Comparison of ENCODE assay signal across 9 mouse cellular contexts in the genomic region with DNA sequence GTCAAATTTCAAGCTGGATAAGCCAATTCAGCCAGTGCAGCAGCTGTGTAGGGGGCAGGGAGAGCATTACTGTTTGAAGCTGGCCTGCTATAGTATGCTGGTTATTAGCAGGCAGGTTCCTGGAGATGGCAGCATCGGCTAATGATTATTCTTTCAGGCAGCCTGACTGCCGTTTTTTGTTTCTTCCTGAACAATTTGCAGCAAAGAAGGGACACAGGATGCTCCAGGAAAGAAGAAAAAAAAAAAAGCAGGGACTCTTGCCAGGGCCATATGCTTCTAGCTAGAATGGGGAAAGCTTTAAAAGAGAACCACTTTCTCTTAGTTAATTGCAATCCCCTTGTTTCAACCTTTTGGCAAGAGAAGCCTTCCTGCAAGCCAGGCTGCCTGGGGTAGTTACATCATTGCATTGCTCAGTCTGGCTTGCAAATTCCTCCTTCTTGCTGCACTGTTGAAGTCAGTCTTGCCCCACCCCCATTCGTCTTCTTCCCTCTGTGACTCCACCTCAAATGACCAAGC.
A peak's percentile ranks its signal among the peaks of the same experiment; 100 is the strongest.
DNase-seq lines count a peak whose midpoint lies in the region; ATAC-seq and TF ChIP-seq lines count a peak whose summit lies in the region.
"Had no signal": no experiment of that assay in that cellular context is flagged by ENCODE, and none has a peak within 500 bp of the region (broad histone marks: within the 10 kb centered on the region; RNA-seq: fewer than 3 reads in every experiment).

No protein-coding gene starts in this region.

- no peak overlapping the region for H3K9ac ChIP-seq in intestine, postnatal 0 days (ENCODE audit: low read depth, low read length)
- H3K9ac ChIP-seq in intestine, embryonic 16.5 days (ENCODE audit: low read depth, low read length) = no peak overlapping the region
- 0 out of 2 replicates have a peak overlapping the region, but pooled peaks have one; percentile 12 for H3K9ac ChIP-seq in midbrain, embryonic 14.5 days (replicated peaks; ENCODE audit: low read length)

- no peak overlapping the region for H3K27ac ChIP-seq in intestine, postnatal 0 days (ENCODE audit: low read depth, low read length)
- no peak overlapping the region for H3K27ac ChIP-seq in intestine, embryonic 16.5 days (ENCODE audit: low read length)
- H3K27ac ChIP-seq in midbrain, embryonic 14.5 days (replicated peaks; ENCODE audit: low read depth, low read length) = peak overlapping the region; percentile 55

- no peak overlapping the region for H3K4me3 ChIP-seq in intestine, postnatal 0 days (ENCODE audit: low read depth, low read length)
- H3K4me3 ChIP-seq in intestine, embryonic 16.5 days (ENCODE audit: low read length) = no peak overlapping the region
- H3K4me3 ChIP-seq in midbrain, embryonic 14.5 days (replicated peaks; ENCODE audit: low read depth, low read length) = no peak overlapping the region

- no peaks in the 10 kb centered on the region for H3K9me3 ChIP-seq in intestine, postnatal 0 days (ENCODE audit: control insufficient read depth)
- no peaks in the 10 kb centered on the region for H3K9me3 ChIP-seq in intestine, embryonic 16.5 days (ENCODE audit: control insufficient read depth, low read length)
- no peaks in the 10 kb centered on the region for H3K9me3 ChIP-seq in midbrain, embryonic 14.5 days (ENCODE audit: control insufficient read depth, low read length)
- H3K9me3 ChIP-seq: G1E had no signal

- ATAC-seq in intestine, postnatal 0 days = no peak
- ATAC-seq in intestine, embryonic 16.5 days = no peak
- ATAC-seq in midbrain, embryonic 14.5 days (ENCODE audit: low FRiP score, low TSS enrichment) = peak; percentile 67

- H3K4me2 ChIP-seq in intestine, postnatal 0 days (replicated peaks; ENCODE audit: low read depth) = no peak overlapping the region
- H3K4me2 ChIP-seq in intestine, embryonic 16.5 days (ENCODE audit: low read depth, low read length) = no peak overlapping the region
- H3K4me2 ChIP-seq in midbrain, embryonic 14.5 days (ENCODE audit: low read length) = peak overlapping the region; percentile 20

- no peaks in the 10 kb centered on the region for H3K27me3 ChIP-seq in intestine, postnatal 0 days (replicated peaks; ENCODE audit: control insufficient read depth, insufficient read depth, low read length)
- no peaks in the 10 kb centered on the region for H3K27me3 ChIP-seq in intestine, embryonic 16.5 days (replicated peaks; ENCODE audit: control insufficient read depth, insufficient read depth, low read length)
- no peaks in the 10 kb centered on the region for H3K27me3 ChIP-seq in midbrain, embryonic 14.5 days (ENCODE audit: control insufficient read depth, insufficient read depth, low read length)

- H3K36me3 ChIP-seq in intestine, postnatal 0 days (ENCODE audit: control insufficient read depth, insufficient read depth) = no peaks in the 10 kb centered on the region
- no peaks in the 10 kb centered on the region for H3K36me3 ChIP-seq in intestine, embryonic 16.5 days (ENCODE audit: control insufficient read depth, insufficient read depth, low read length)
- no peaks in the 10 kb centered on the region for H3K36me3 ChIP-seq in midbrain, embryonic 14.5 days (ENCODE audit: control insufficient read depth, insufficient read depth, low read length)
- H3K36me3 ChIP-seq: G1E had no signal

- TF ChIP-seq CTCF in intestine, postnatal 0 days (IDR thresholded peaks at IDR 0.05; ENCODE audit: low read depth) = peak; percentile 29

- 11% methylated on average over 3 of the region's 3 CpGs for WGBS in intestine, postnatal 0 days
- WGBS in intestine, embryonic 16.5 days = 20% methylated on average over 3 of the region's 3 CpGs
- 16% methylated on average over 3 of the region's 3 CpGs for WGBS in midbrain, embryonic 14.5 days

- DNase-seq in cerebellum, postnatal 14 days = peak; percentile 77 to 78
- DNase-seq in frontal cortex, postnatal 14 days (ENCODE audit: low spot score in 2 of 2) = peak; percentile 4 to 14
- DNase-seq in layer of hippocampus, adult 18-20 months (ENCODE audit: low spot score in 2 of 2) = peak; percentile 30 to 51
- DNase-seq in midbrain, embryonic 14.5 days = peak; percentile 82
- DNase-seq in ovary, postnatal 10 days (ENCODE audit: low spot score) = no peak
- no peak for DNase-seq in natural killer cell, adult 2 months (ENCODE audit: low spot score in 2 of 2)

- H3K4me1 ChIP-seq in intestine, postnatal 0 days (replicated peaks; ENCODE audit: control insufficient read depth, insufficient read depth, low read length) = no peaks in the 10 kb centered on the region
- H3K4me1 ChIP-seq in intestine, embryonic 16.5 days (ENCODE audit: control insufficient read depth, insufficient read depth, low read length) = no peaks in the 10 kb centered on the region
- H3K4me1 ChIP-seq in midbrain, embryonic 14.5 days (ENCODE audit: control insufficient read depth, insufficient read depth, low read length) = no peaks in the 10 kb centered on the region

Comparison
In these comparisons a context has a peak if more than half of its experiments do, and no peak if none do; other contexts are left out.
1. DNase-seq: peak in cerebellum, postnatal 14 days (2 of 2), frontal cortex, postnatal 14 days (2 of 2), layer of hippocampus, adult 18-20 months (2 of 2) and midbrain, embryonic 14.5 days (single experiment); none in ovary, postnatal 10 days (single experiment) and natural killer cell, adult 2 months (0 of 2).